Mouse (Mus musculus) myocyte (in vitro differentiated cells): ENCODE results near the gene Tmbim1.

Experiments
- E2F4 ChIP-seq: IDR thresholded peaks from one replicate; pipeline ENCODE4 v1.6.1; 2011; ENCODE audit warnings: mild to moderate bottlenecking, control low read depth, moderate library complexity; ENCODE audit not compliant: insufficient read depth
- MAX ChIP-seq: IDR thresholded peaks from one replicate; pipeline ENCODE4 v1.6.1; 2011; ENCODE audit warnings: low read depth, mild to moderate bottlenecking, control low read depth
- POLR2A ChIP-seq: IDR thresholded peaks from one replicate; pipeline ENCODE4 v1.6.1; 2011; ENCODE audit warnings: low read depth, mild to moderate bottlenecking, control low read depth, moderate library complexity; ENCODE audit not compliant: insufficient read length
- TCF3 ChIP-seq: IDR thresholded peaks from one replicate; pipeline ENCODE4 v1.6.1; 2011; ENCODE audit warnings: low read depth, control low read depth; ENCODE audit not compliant: insufficient read length

GRCm38 (mm10) chr1:74239162-74239561, 66.3 kb downstream of the Tmbim1 start:
- TF ChIP-seq MAX, result no peak
- no peak for TF ChIP-seq TCF3
- no peak for TF ChIP-seq POLR2A
- no peak for TF ChIP-seq E2F4
